Mouse (Mus musculus) frontal cortex, postnatal 14 days (tissue): ENCODE results near the gene Lsm6.
A peak's percentile ranks its signal among the peaks of the same experiment; 100 is the strongest.
"Not testable (repeated sequence)": the region's sequence is repeated elsewhere in the genome, so short reads cannot be mapped to it uniquely, and the experiment has no call there.

ENCODE experiments used
- DNase-seq, 2 experiments: peaks; one replicate each; pipeline ENCODE4 v3.0.0; 2022; ENCODE audit warnings: low spot score in 2 of 2

Lsm6 gene

GRCm38 (mm10) chr8:78820673-78821310, at the start of gene Lsm6:
Gene Lsm6, minus strand, starts transcription at chr8:78821140.
- DNase-seq = peak; percentile 94 to 99

- no peak for DNase-seq
Measured at GRCm38 (mm10) chr8:78867036-78867435, 46.1 kb upstream of the Lsm6 start.

- no peak for DNase-seq
Measured at GRCm38 (mm10) chr8:78863001-78863400, 42.1 kb upstream of the Lsm6 start.

GRCm38 (mm10) chr8:78862046-78862445, 41.1 kb upstream of the Lsm6 start:
- no peak for DNase-seq

- DNase-seq = no peak
Measured at GRCm38 (mm10) chr8:78860789-78861188, 39.8 kb upstream of the Lsm6 start.

- no peak for DNase-seq
Measured at GRCm38 (mm10) chr8:78857421-78857820, 36.5 kb upstream of the Lsm6 start.

GRCm38 (mm10) chr8:78852279-78852678, 31.3 kb upstream of the Lsm6 start:
- no peak for DNase-seq

- no peak for DNase-seq
Measured at GRCm38 (mm10) chr8:78847240-78847639, 26.3 kb upstream of the Lsm6 start.

- no peak for DNase-seq
Measured at GRCm38 (mm10) chr8:78844559-78844958, 23.6 kb upstream of the Lsm6 start.

- no peak for DNase-seq
Measured at GRCm38 (mm10) chr8:78838656-78839413, 17.9 kb upstream of the Lsm6 start.

- no peak for DNase-seq
Measured at GRCm38 (mm10) chr8:78836091-78836490, 15.2 kb upstream of the Lsm6 start.

GRCm38 (mm10) chr8:78828414-78828813, 7.5 kb upstream of the Lsm6 start:
- no peak for DNase-seq

- no peak for DNase-seq
Measured at GRCm38 (mm10) chr8:78824515-78824914, 3.6 kb upstream of the Lsm6 start.

GRCm38 (mm10) chr8:78819973-78820372, 967 bp downstream of the Lsm6 start:
- not testable (repeated sequence) for DNase-seq

- no peak for DNase-seq
Measured at GRCm38 (mm10) chr8:78814743-78815142, 6.2 kb downstream of the Lsm6 start.

GRCm38 (mm10) chr8:78813021-78813420, 7.9 kb downstream of the Lsm6 start:
- no peak for DNase-seq

- DNase-seq = no peak
Measured at GRCm38 (mm10) chr8:78812446-78812845, 8.5 kb downstream of the Lsm6 start.

GRCm38 (mm10) chr8:78811748-78812147, 9.2 kb downstream of the Lsm6 start:
- DNase-seq = no peak

GRCm38 (mm10) chr8:78810207-78810675, 10.7 kb downstream of the Lsm6 start:
- no peak for DNase-seq

GRCm38 (mm10) chr8:78809454-78810206, 11.3 kb downstream of the Lsm6 start:
- DNase-seq = no peak

GRCm38 (mm10) chr8:78808888-78809287, 12.1 kb downstream of the Lsm6 start:
- DNase-seq = no peak

- DNase-seq = no peak
Measured at GRCm38 (mm10) chr8:78808439-78808838, 12.5 kb downstream of the Lsm6 start.
